Mouse (Mus musculus): ENCODE measurements around the gene Prex1. TPM values are rescaled to one million over a fixed set of nuclear protein-coding genes. Genes with fewer than 3 reads are reported as not detected.

Gene Prex1
- polyA plus RNA-seq, 1 experiment from 2014 or later, result 16.0 TPM

GRCm38 (mm10) chr2:166719301-166719929, 5.8 kb upstream of the Prex1 start:
- H3K4me3 ChIP-seq (ENCODE audit: low read depth, low read length), result no peak overlapping the region
- no peak for ATAC-seq (ENCODE audit: insufficient number of reproducible peaks, low FRiP score, low TSS enrichment, low read depth)
- H3K36me3 ChIP-seq (ENCODE audit: control insufficient read depth, insufficient read depth, low read length), result no peaks in the 10 kb centered on the region
- no peaks in the 10 kb centered on the region for H3K4me1 ChIP-seq (ENCODE audit: control insufficient read depth, insufficient read depth, low read length)
- H3K27ac ChIP-seq (replicated peaks; ENCODE audit: low read depth, low read length), result no peak overlapping the region
- WGBS, result 84% methylated on average over 1 of the region's 1 CpGs
- DNase-seq (ENCODE audit: low spot score), result no peak
- no peak overlapping the region for H3K4me2 ChIP-seq (ENCODE audit: low read depth, severe bottlenecking)
- H3K9me3 ChIP-seq (ENCODE audit: control insufficient read depth, low read length), result no peaks in the 10 kb centered on the region
- H3K27me3 ChIP-seq (ENCODE audit: control insufficient read depth, insufficient read depth, low read length), result no peaks in the 10 kb centered on the region
- H3K9ac ChIP-seq (ENCODE audit: low read length), result no peak overlapping the region

- 77% methylated on average over 7 of the region's 7 CpGs for WGBS
Measured at GRCm38 (mm10) chr2:166716067-166716466, 2.4 kb upstream of the Prex1 start.

GRCm38 (mm10) chr2:166714427-166714699, 731 bp upstream of the Prex1 start:
- peak overlapping the region; percentile 71 for H3K4me2 ChIP-seq (ENCODE audit: low read depth, severe bottlenecking)
- no peak for ATAC-seq (ENCODE audit: insufficient number of reproducible peaks, low FRiP score, low TSS enrichment, low read depth)
- H3K9ac ChIP-seq (ENCODE audit: low read length), result peak overlapping the region; percentile 65; the same call in 1 of the 2 replicates
- no peaks in the 10 kb centered on the region for H3K9me3 ChIP-seq (ENCODE audit: control insufficient read depth, low read length)
- WGBS, result 11% methylated on average over 11 of the region's 11 CpGs
- H3K4me3 ChIP-seq (ENCODE audit: low read depth, low read length), result peak overlapping the region; percentile 62
- H3K4me1 ChIP-seq (ENCODE audit: control insufficient read depth, insufficient read depth, low read length), result peaks cover 14% of the 10 kb centered on the region
- no peak for DNase-seq (ENCODE audit: low spot score)
- H3K27ac ChIP-seq (replicated peaks; ENCODE audit: low read depth, low read length), result no peak overlapping the region
- no peaks in the 10 kb centered on the region for H3K27me3 ChIP-seq (ENCODE audit: control insufficient read depth, insufficient read depth, low read length)
- H3K36me3 ChIP-seq (ENCODE audit: control insufficient read depth, insufficient read depth, low read length), result no peaks in the 10 kb centered on the region

More at GRCm38 (mm10) chr2:166716067-166716466, 2.4 kb upstream of the Prex1 start:
- no peaks in the 10 kb centered on the region for H3K36me3 ChIP-seq (ENCODE audit: control insufficient read depth, insufficient read depth, low read length)
- no peaks in the 10 kb centered on the region for H3K27me3 ChIP-seq (ENCODE audit: control insufficient read depth, insufficient read depth, low read length)
- H3K4me1 ChIP-seq (ENCODE audit: control insufficient read depth, insufficient read depth, low read length), result peaks cover 10% of the 10 kb centered on the region
- ATAC-seq (ENCODE audit: insufficient number of reproducible peaks, low FRiP score, low TSS enrichment, low read depth) (no peak), DNase-seq (ENCODE audit: low spot score) (no peak)
- H3K4me3 ChIP-seq (ENCODE audit: low read depth, low read length), result no peak overlapping the region
- no peak overlapping the region for H3K9ac ChIP-seq (ENCODE audit: low read length)
- H3K9me3 ChIP-seq (ENCODE audit: control insufficient read depth, low read length), result no peaks in the 10 kb centered on the region
- H3K27ac ChIP-seq (replicated peaks; ENCODE audit: low read depth, low read length), result no peak overlapping the region
- H3K4me2 ChIP-seq (ENCODE audit: low read depth, severe bottlenecking), result no peak overlapping the region

GRCm38 (mm10) chr2:166712801-166713689, 587 bp downstream of the Prex1 start:
- Histone ChIP-seq H3K4me3 (ENCODE audit: low read depth, low read length) (peak overlapping the region; percentile 62), H3K4me1 (ENCODE audit: control insufficient read depth, insufficient read depth, low read length) (peaks cover 14% of the 10 kb centered on the region), H3K4me2 (ENCODE audit: low read depth, severe bottlenecking) (peak overlapping the region; percentile 65), H3K9ac (ENCODE audit: low read length) (peak overlapping the region; percentile 60), H3K27me3 (ENCODE audit: control insufficient read depth, insufficient read depth, low read length) (no peaks in the 10 kb centered on the region), H3K9me3 (ENCODE audit: control insufficient read depth, low read length) (no peaks in the 10 kb centered on the region), H3K27ac (replicated peaks; ENCODE audit: low read depth, low read length) (0 out of 2 replicates have a peak overlapping the region, but pooled peaks have one; percentile 23), H3K36me3 (ENCODE audit: control insufficient read depth, insufficient read depth, low read length) (no peaks in the 10 kb centered on the region)
- under 1% methylated on average over 64 of the region's 64 CpGs for WGBS
- ATAC-seq (ENCODE audit: insufficient number of reproducible peaks, low FRiP score, low TSS enrichment, low read depth) (peak; percentile 42), DNase-seq (ENCODE audit: low spot score) (peak; percentile 74)

GRCm38 (mm10) chr2:166712310-166712709, 1.3 kb downstream of the Prex1 start:
- Histone ChIP-seq H3K9ac (ENCODE audit: low read length) (no peak overlapping the region), H3K4me3 (ENCODE audit: low read depth, low read length) (peak overlapping the region; percentile 62), H3K36me3 (ENCODE audit: control insufficient read depth, insufficient read depth, low read length) (no peaks in the 10 kb centered on the region), H3K27ac (replicated peaks; ENCODE audit: low read depth, low read length) (no peak overlapping the region), H3K4me1 (ENCODE audit: control insufficient read depth, insufficient read depth, low read length) (peaks cover 14% of the 10 kb centered on the region), H3K27me3 (ENCODE audit: control insufficient read depth, insufficient read depth, low read length) (no peaks in the 10 kb centered on the region), H3K9me3 (ENCODE audit: control insufficient read depth, low read length) (no peaks in the 10 kb centered on the region), H3K4me2 (ENCODE audit: low read depth, severe bottlenecking) (peak overlapping the region; percentile 65)
- WGBS, result 3% methylated on average over 4 of the region's 4 CpGs
- DNase-seq (ENCODE audit: low spot score), result no peak
- ATAC-seq (ENCODE audit: insufficient number of reproducible peaks, low FRiP score, low TSS enrichment, low read depth), result no peak

- ATAC-seq (ENCODE audit: insufficient number of reproducible peaks, low FRiP score, low TSS enrichment, low read depth), result no peak
- Histone ChIP-seq H3K27me3 (ENCODE audit: control insufficient read depth, insufficient read depth, low read length) (no peaks in the 10 kb centered on the region), H3K4me2 (ENCODE audit: low read depth, severe bottlenecking) (peak overlapping the region; percentile 65; the same call in 1 of the 2 replicates), H3K9me3 (ENCODE audit: control insufficient read depth, low read length) (no peaks in the 10 kb centered on the region), H3K27ac (replicated peaks; ENCODE audit: low read depth, low read length) (no peak overlapping the region), H3K4me3 (ENCODE audit: low read depth, low read length) (peak overlapping the region; percentile 7; the same call in 1 of the 2 replicates), H3K36me3 (ENCODE audit: control insufficient read depth, insufficient read depth, low read length) (no peaks in the 10 kb centered on the region), H3K9ac (ENCODE audit: low read length) (no peak overlapping the region), H3K4me1 (ENCODE audit: control insufficient read depth, insufficient read depth, low read length) (peaks cover 14% of the 10 kb centered on the region)
- whole genome bisulfite sequencing, result 16% methylated on average over 7 of the region's 7 CpGs
- peak; percentile 37 for DNase-seq (ENCODE audit: low spot score)
Measured at GRCm38 (mm10) chr2:166711681-166712132, 1.9 kb downstream of the Prex1 start.

- H3K27me3 ChIP-seq (ENCODE audit: control insufficient read depth, insufficient read depth, low read length), result no peaks in the 10 kb centered on the region
- H3K36me3 ChIP-seq (ENCODE audit: control insufficient read depth, insufficient read depth, low read length), result no peaks in the 10 kb centered on the region
- no peak for DNase-seq (ENCODE audit: low spot score)
- peaks cover 18% of the 10 kb centered on the region for H3K4me1 ChIP-seq (ENCODE audit: control insufficient read depth, insufficient read depth, low read length)
- no peak overlapping the region for H3K4me3 ChIP-seq (ENCODE audit: low read depth, low read length)
- no peak overlapping the region for H3K9ac ChIP-seq (ENCODE audit: low read length)
- no peak for ATAC-seq (ENCODE audit: insufficient number of reproducible peaks, low FRiP score, low TSS enrichment, low read depth)
- H3K9me3 ChIP-seq (ENCODE audit: control insufficient read depth, low read length), result no peaks in the 10 kb centered on the region; the same call in 1 of the 2 replicates
- H3K27ac ChIP-seq (replicated peaks; ENCODE audit: low read depth, low read length), result no peak overlapping the region
- H3K4me2 ChIP-seq (ENCODE audit: low read depth, severe bottlenecking), result no peak overlapping the region
- WGBS, result 98% methylated on average over 2 of the region's 2 CpGs
Measured at GRCm38 (mm10) chr2:166709883-166710282, 3.7 kb downstream of the Prex1 start.

- no peak for ATAC-seq (ENCODE audit: insufficient number of reproducible peaks, low FRiP score, low TSS enrichment, low read depth)
- no peaks in the 10 kb centered on the region; the same call in 1 of the 2 replicates for H3K9me3 ChIP-seq (ENCODE audit: control insufficient read depth, low read length)
- H3K27me3 ChIP-seq (ENCODE audit: control insufficient read depth, insufficient read depth, low read length), result no peaks in the 10 kb centered on the region
- H3K4me1 ChIP-seq (ENCODE audit: control insufficient read depth, insufficient read depth, low read length), result peaks cover 24% of the 10 kb centered on the region
- DNase-seq (ENCODE audit: low spot score), result no peak
- H3K27ac ChIP-seq (replicated peaks; ENCODE audit: low read depth, low read length), result no peak overlapping the region
- H3K4me3 ChIP-seq (ENCODE audit: low read depth, low read length), result no peak overlapping the region
- no peak overlapping the region for H3K4me2 ChIP-seq (ENCODE audit: low read depth, severe bottlenecking)
- 88% methylated on average over 8 of the region's 8 CpGs for WGBS
- H3K9ac ChIP-seq (ENCODE audit: low read length), result no peak overlapping the region
- H3K36me3 ChIP-seq (ENCODE audit: control insufficient read depth, insufficient read depth, low read length), result 0 out of 2 replicates have a peak, but pooled peaks cover 2% of the 10 kb centered on the region
Measured at GRCm38 (mm10) chr2:166708304-166708703, 5.3 kb downstream of the Prex1 start.

All from limb, embryonic 11.5 days (tissue).